Comparison of ENCODE assay signal across 8 mouse cellular contexts in genomic region chr5:30868981-30869380, GRCm38 (mm10). TPM values are rescaled to one million over a fixed set of nuclear protein-coding genes. Genes with fewer than 3 reads are reported as not detected.
A peak's percentile ranks its signal among the peaks of the same experiment; 100 is the strongest.
DNase-seq lines count a peak whose midpoint lies in the region; ATAC-seq and TF ChIP-seq lines count a peak whose summit lies in the region.

No protein-coding gene starts in this region.

- H3K36me3 ChIP-seq in thymus, adult 2 months (ENCODE audit: control insufficient read depth, insufficient read depth, low read length) = peaks cover 8% of the 10 kb centered on the region; the same call in 1 of the 2 replicates
- peaks cover 37% of the 10 kb centered on the region for H3K36me3 ChIP-seq in forebrain, embryonic 15.5 days
- peaks cover 26% of the 10 kb centered on the region for H3K36me3 ChIP-seq in kidney, postnatal 0 days (ENCODE audit: insufficient read depth, low read length)
- peaks cover 37% of the 10 kb centered on the region for H3K36me3 ChIP-seq in midbrain, embryonic 15.5 days (replicated peaks)

- H3K4me2 ChIP-seq in forebrain, embryonic 15.5 days (replicated peaks) = peak overlapping the region; percentile 61
- H3K4me2 ChIP-seq in kidney, postnatal 0 days (ENCODE audit: low read length) = peak overlapping the region; percentile 64
- peak overlapping the region; percentile 75 for H3K4me2 ChIP-seq in midbrain, embryonic 15.5 days

- no peak overlapping the region for H3K27ac ChIP-seq in thymus, adult 2 months (ENCODE audit: control insufficient read depth, insufficient read depth, low read length)
- peak overlapping the region; percentile 41; the same call in 1 of the 2 replicates for H3K27ac ChIP-seq in forebrain, embryonic 15.5 days (replicated peaks)
- H3K27ac ChIP-seq in kidney, postnatal 0 days = peak overlapping the region; percentile 68; the same call in 1 of the 2 replicates
- peak overlapping the region; percentile 78 for H3K27ac ChIP-seq in midbrain, embryonic 15.5 days

- no peaks in the 10 kb centered on the region for H3K27me3 ChIP-seq in thymus, adult 2 months (ENCODE audit: control insufficient read depth, insufficient read depth, low read length)
- H3K27me3 ChIP-seq in forebrain, embryonic 15.5 days = no peaks in the 10 kb centered on the region
- H3K27me3 ChIP-seq in kidney, postnatal 0 days (ENCODE audit: insufficient read depth, low read length) = no peaks in the 10 kb centered on the region
- H3K27me3 ChIP-seq in midbrain, embryonic 15.5 days (replicated peaks) = no peaks in the 10 kb centered on the region

- 36% methylated on average over 9 of the region's 9 CpGs for WGBS in thymus, adult 2 months
- 16% methylated on average over 9 of the region's 9 CpGs for WGBS in forebrain, embryonic 15.5 days
- WGBS in kidney, postnatal 0 days = 9% methylated on average over 9 of the region's 9 CpGs
- WGBS in midbrain, embryonic 15.5 days = 20% methylated on average over 9 of the region's 9 CpGs

- no peak for TF ChIP-seq CTCF in thymus, adult 2 months (IDR thresholded peaks at IDR 0.05; ENCODE audit: borderline replicate concordance, control insufficient read depth, extremely low read depth, insufficient read depth, low read length, poor library complexity)
- no peak for TF ChIP-seq CTCF in kidney, postnatal 0 days (IDR thresholded peaks at IDR 0.05; ENCODE audit: low read depth)

- peak overlapping the region; percentile 90 for H3K9ac ChIP-seq in forebrain, embryonic 15.5 days (replicated peaks)
- peak overlapping the region; percentile 92; the same call in 1 of the 2 replicates for H3K9ac ChIP-seq in kidney, postnatal 0 days (ENCODE audit: low read depth, low read length)
- peak overlapping the region; percentile 91 for H3K9ac ChIP-seq in midbrain, embryonic 15.5 days

- H3K9me3 ChIP-seq in forebrain, embryonic 15.5 days = no peaks in the 10 kb centered on the region
- no peaks in the 10 kb centered on the region for H3K9me3 ChIP-seq in kidney, postnatal 0 days (replicated peaks; ENCODE audit: low read length)
- no peaks in the 10 kb centered on the region for H3K9me3 ChIP-seq in midbrain, embryonic 15.5 days

- TF ChIP-seq POLR2A in thymus, adult 2 months (IDR thresholded peaks at IDR 0.05; ENCODE audit: control insufficient read depth, extremely low read depth, insufficient read depth, low read length, poor library complexity) = no peak

- H3K4me3 ChIP-seq in thymus, adult 2 months (ENCODE audit: control insufficient read depth, insufficient read depth, low read length) = peak overlapping the region; percentile 93; the same call in 1 of the 2 replicates
- peak overlapping the region; percentile 83 for H3K4me3 ChIP-seq in forebrain, embryonic 15.5 days
- H3K4me3 ChIP-seq in kidney, postnatal 0 days (replicated peaks; ENCODE audit: low read depth, low read length) = peak overlapping the region; percentile 98
- H3K4me3 ChIP-seq in midbrain, embryonic 15.5 days = peak overlapping the region; percentile 85

- DNase-seq in thymus, adult 2 months = no peak
- DNase-seq in thymus, postnatal 0 days (ENCODE audit: low spot score) = no peak
- DNase-seq in kidney, postnatal 0 days (ENCODE audit: low spot score) = peak; percentile 41
- DNase-seq in right cerebral cortex, postnatal 4 days = no peak
- DNase-seq in urinary bladder, adult 18-20 months (ENCODE audit: low spot score in 2 of 2) = no peak
- DNase-seq in ovary, postnatal 36 days (ENCODE audit: low spot score) = no peak

- peak; percentile 41 for ATAC-seq in forebrain, embryonic 15.5 days (replicated peaks)
- ATAC-seq in kidney, postnatal 0 days (replicated peaks; ENCODE audit: low FRiP score, low read depth) = no peak
- peak; percentile 29; the same call in 1 of the 2 replicates for ATAC-seq in midbrain, embryonic 15.5 days (replicated peaks)

- peaks cover 11% of the 10 kb centered on the region for H3K4me1 ChIP-seq in thymus, adult 2 months (replicated peaks; ENCODE audit: control insufficient read depth, insufficient read depth, low read length)
- peaks cover 19% of the 10 kb centered on the region for H3K4me1 ChIP-seq in forebrain, embryonic 15.5 days
- H3K4me1 ChIP-seq in kidney, postnatal 0 days (replicated peaks; ENCODE audit: insufficient read depth, low read length) = peaks cover 6% of the 10 kb centered on the region
- H3K4me1 ChIP-seq in midbrain, embryonic 15.5 days = peaks cover 17% of the 10 kb centered on the region

RNA-seq across cellular contexts. Expression of gene Tmem214, which starts 1.2 kb away (rescaled TPM):
- 101 and 106 TPM in 2 replicates for polyA plus RNA-seq in thymus, adult 2 months (2012; rRNA removed)
- 41.7 TPM in 2 replicates for polyA plus RNA-seq in thymus, postnatal 0 days (2015; fragmentation: Nextera tagmentation; extraction: Ambion mirVana)
- 48.1 and 50.9 TPM in 2 replicates for polyA plus RNA-seq in forebrain, embryonic 15.5 days (2015; fragmentation: Nextera tagmentation; extraction: Ambion mirVana)
- 67.3 and 74.5 TPM in 2 replicates for polyA plus RNA-seq in kidney, postnatal 0 days (2015; fragmentation: Nextera tagmentation; extraction: Ambion mirVana)
- polyA plus RNA-seq in midbrain, embryonic 15.5 days (2015; fragmentation: Nextera tagmentation; extraction: Ambion mirVana) = 68.8 and 72.7 TPM in 2 replicates

RNA-seq across cellular contexts. Expression of gene Agbl5, which starts 19.5 kb away (rescaled TPM):
- polyA plus RNA-seq in thymus, adult 2 months (2012; rRNA removed) = 40.7 and 53.0 TPM in 2 replicates
- 13.3 and 15.9 TPM in 2 replicates for polyA plus RNA-seq in thymus, postnatal 0 days (2015; fragmentation: Nextera tagmentation; extraction: Ambion mirVana)
- polyA plus RNA-seq in forebrain, embryonic 15.5 days (2015; fragmentation: Nextera tagmentation; extraction: Ambion mirVana) = 23.2 and 23.9 TPM in 2 replicates
- 17.3 and 17.5 TPM in 2 replicates for polyA plus RNA-seq in kidney, postnatal 0 days (2015; fragmentation: Nextera tagmentation; extraction: Ambion mirVana)
- 25.2 and 32.3 TPM in 2 replicates for polyA plus RNA-seq in midbrain, embryonic 15.5 days (2015; fragmentation: Nextera tagmentation; extraction: Ambion mirVana)

RNA-seq across cellular contexts. Expression of gene Ost4, which starts 38.6 kb away (rescaled TPM):
- polyA plus RNA-seq in thymus, adult 2 months (2012; rRNA removed) = 192 and 239 TPM in 2 replicates
- 396 and 461 TPM in 2 replicates for polyA plus RNA-seq in thymus, postnatal 0 days (2015; fragmentation: Nextera tagmentation; extraction: Ambion mirVana)
- 243 and 273 TPM in 2 replicates for polyA plus RNA-seq in forebrain, embryonic 15.5 days (2015; fragmentation: Nextera tagmentation; extraction: Ambion mirVana)
- 466 and 517 TPM in 2 replicates for polyA plus RNA-seq in kidney, postnatal 0 days (2015; fragmentation: Nextera tagmentation; extraction: Ambion mirVana)
- 217 and 225 TPM in 2 replicates for polyA plus RNA-seq in midbrain, embryonic 15.5 days (2015; fragmentation: Nextera tagmentation; extraction: Ambion mirVana)

RNA-seq across cellular contexts. Expression of gene Emilin1, which starts 44.2 kb away (rescaled TPM):
- 44.6 and 57.5 TPM in 2 replicates for polyA plus RNA-seq in thymus, adult 2 months (2012; rRNA removed)
- polyA plus RNA-seq in thymus, postnatal 0 days (2015; fragmentation: Nextera tagmentation; extraction: Ambion mirVana) = 47.0 and 47.5 TPM in 2 replicates
- 12.0 and 12.9 TPM in 2 replicates for polyA plus RNA-seq in forebrain, embryonic 15.5 days (2015; fragmentation: Nextera tagmentation; extraction: Ambion mirVana)
- 204 and 226 TPM in 2 replicates for polyA plus RNA-seq in kidney, postnatal 0 days (2015; fragmentation: Nextera tagmentation; extraction: Ambion mirVana)
- 17.8 and 20.3 TPM in 2 replicates for polyA plus RNA-seq in midbrain, embryonic 15.5 days (2015; fragmentation: Nextera tagmentation; extraction: Ambion mirVana)

RNA-seq across cellular contexts. Expression of gene Khk, which starts 52.2 kb away (rescaled TPM):
- 28.3 and 32.0 TPM in 2 replicates for polyA plus RNA-seq in thymus, adult 2 months (2012; rRNA removed)
- polyA plus RNA-seq in thymus, postnatal 0 days (2015; fragmentation: Nextera tagmentation; extraction: Ambion mirVana) = 31.7 and 32.5 TPM in 2 replicates
- 5.1 and 5.5 TPM in 2 replicates for polyA plus RNA-seq in forebrain, embryonic 15.5 days (2015; fragmentation: Nextera tagmentation; extraction: Ambion mirVana)
- polyA plus RNA-seq in kidney, postnatal 0 days (2015; fragmentation: Nextera tagmentation; extraction: Ambion mirVana) = 68.9 and 70.6 TPM in 2 replicates
- 8.0 and 10.4 TPM in 2 replicates for polyA plus RNA-seq in midbrain, embryonic 15.5 days (2015; fragmentation: Nextera tagmentation; extraction: Ambion mirVana)
